ENCODE assay signal across 10 mouse cellular contexts in genomic region chr10:105686876-105687275, GRCm38 (mm10).
"Had no signal": no experiment of that assay in that cellular context is flagged by ENCODE, and none has a peak within 500 bp of the region (broad histone marks: within the 10 kb centered on the region; RNA-seq: fewer than 3 reads in every experiment).

No protein-coding gene starts in this region.

- H3K36me3 ChIP-seq: limb, embryonic 15.5 days; liver, embryonic 12.5 days; midbrain, embryonic 10.5 days had no signal

- H3K4me2 ChIP-seq: limb, embryonic 15.5 days; liver, embryonic 12.5 days had no signal

- H3K4me1 ChIP-seq: limb, embryonic 15.5 days; liver, embryonic 12.5 days had no signal

- H3K27ac ChIP-seq: limb, embryonic 15.5 days; liver, embryonic 12.5 days; midbrain, embryonic 10.5 days; stomach, postnatal 0 days had no signal

- ATAC-seq: liver, embryonic 12.5 days had no signal

- H3K27me3 ChIP-seq: limb, embryonic 15.5 days; liver, embryonic 12.5 days had no signal

- DNase-seq: kidney, adult 8-10 months; kidney, postnatal 36 days; layer of hippocampus, adult 9-11 months; layer of hippocampus, postnatal 36 days; midbrain, embryonic 14.5 days had no signal

- H3K9ac ChIP-seq: limb, embryonic 15.5 days; liver, embryonic 12.5 days had no signal

- H3K4me3 ChIP-seq: limb, embryonic 15.5 days; liver, embryonic 12.5 days; midbrain, embryonic 10.5 days; myocyte had no signal

- H3K9me3 ChIP-seq: limb, embryonic 15.5 days; liver, embryonic 12.5 days had no signal
